8 mouse cellular contexts compared by ENCODE assay signal in the genomic region with DNA sequence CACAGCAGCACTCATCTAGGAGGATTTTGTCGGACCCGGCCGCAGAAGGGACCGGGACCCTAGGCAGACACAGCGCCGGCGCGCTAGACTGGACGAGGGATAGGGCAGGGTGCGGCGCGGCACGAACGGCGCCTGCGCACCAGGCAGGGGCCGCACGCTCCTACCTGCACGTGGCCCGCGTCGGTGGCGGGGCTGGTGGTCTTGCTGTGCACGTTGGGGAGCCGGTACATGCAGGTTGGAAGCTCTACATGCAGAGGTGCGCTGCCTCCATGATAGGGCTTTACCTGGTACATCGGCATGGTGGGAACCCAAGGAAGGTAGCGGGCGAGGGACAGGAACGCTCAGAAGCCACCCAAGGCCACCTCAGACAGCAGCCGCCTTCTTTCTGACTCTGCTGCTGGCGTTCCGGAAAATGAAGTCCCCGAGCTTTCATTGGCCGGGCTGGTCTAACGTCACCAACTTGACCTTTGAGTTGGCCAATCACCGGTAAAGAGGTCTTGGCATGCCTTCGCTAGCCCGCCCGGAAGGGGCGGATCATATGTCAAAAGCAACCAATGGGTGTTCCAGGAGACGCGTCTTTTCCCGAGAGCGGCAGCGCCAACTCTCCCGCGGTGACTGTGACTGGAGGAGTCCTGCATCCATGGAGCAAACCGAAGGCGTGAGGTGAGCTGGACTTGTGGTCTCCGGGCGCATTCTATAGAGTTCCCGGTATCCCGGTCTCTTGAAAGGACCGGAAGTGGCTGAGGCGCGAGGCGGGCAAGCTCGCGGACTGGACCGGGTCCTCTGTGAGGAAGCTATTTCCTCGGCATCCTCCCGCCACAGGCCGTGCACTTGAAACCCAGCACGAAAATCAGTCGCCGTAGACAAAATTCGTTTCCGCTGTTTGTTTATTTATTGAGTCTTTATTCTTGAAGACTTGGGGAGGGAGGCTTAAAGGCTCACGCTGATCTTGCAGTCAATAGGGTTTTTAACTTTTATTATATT. TPM values are rescaled to one million over a fixed set of nuclear protein-coding genes. Genes with fewer than 3 reads are reported as not detected.
A peak's percentile ranks its signal among the peaks of the same experiment; 100 is the strongest.
DNase-seq lines count a peak whose midpoint lies in the region; ATAC-seq lines count a peak whose summit lies in the region.

Gene Aimp2, minus strand, starts transcription at position 431 of the 984 bp plus-strand sequence.
Gene Pms2, plus strand, starts transcription at position 548 of the 984 bp plus-strand sequence.

- peaks cover 55% of the 10 kb centered on the region for H3K79me2 ChIP-seq in macrophage (ENCODE audit: inconsistent target)

- H3K4me2 ChIP-seq in hindbrain, embryonic 16.5 days (ENCODE audit: low read length) = peak within 1 kb of the TSS; percentile 85

- peak within 1 kb of the TSS; percentile 73 for H3K9ac ChIP-seq in hindbrain, embryonic 16.5 days (ENCODE audit: low read depth, low read length)

- ATAC-seq in hindbrain, embryonic 16.5 days = peak; percentile 99

- peak within 1 kb of the TSS; percentile 88 for H3K27ac ChIP-seq in hindbrain, embryonic 16.5 days (ENCODE audit: low read depth, low read length)
- H3K27ac ChIP-seq in macrophage = peak within 1 kb of the TSS; percentile 25; the same call in 1 of the 2 replicates

- H3K27me3 ChIP-seq in hindbrain, embryonic 16.5 days (replicated peaks; ENCODE audit: control insufficient read depth, insufficient read depth, low read length) = no peaks in the 10 kb centered on the region

- WGBS in hindbrain, embryonic 16.5 days = under 1% methylated on average over 69 of the region's 70 CpGs
- WGBS in macrophage (ENCODE audit: missing documents) = under 1% methylated on average over 70 of the region's 70 CpGs

- H3K9me3 ChIP-seq in hindbrain, embryonic 16.5 days (ENCODE audit: control insufficient read depth, low read length) = no peaks in the 10 kb centered on the region

- peak within 1 kb of the TSS; percentile 81 for H3K4me3 ChIP-seq in hindbrain, embryonic 16.5 days (ENCODE audit: low read length)
- H3K4me3 ChIP-seq in macrophage (ENCODE audit: inconsistent target) = peak within 1 kb of the TSS; percentile 87

- peaks cover 24% of the 10 kb centered on the region for H3K4me1 ChIP-seq in hindbrain, embryonic 16.5 days (ENCODE audit: control insufficient read depth, insufficient read depth, low read depth, low read length)

- H3K36me3 ChIP-seq in hindbrain, embryonic 16.5 days (ENCODE audit: control insufficient read depth, insufficient read depth, low read length) = peaks cover 4% of the 10 kb centered on the region; the same call in 1 of the 2 replicates
- H3K36me3 ChIP-seq in macrophage (ENCODE audit: inconsistent target) = no peaks in the 10 kb centered on the region; the same call in 1 of the 2 replicates

- peak; percentile 94 for DNase-seq in WW6 (ENCODE audit: low read depth, low spot score)
- DNase-seq in cerebellum, postnatal 4 days (ENCODE audit: low spot score in 2 of 2) = peak; percentile 79 to 92
- DNase-seq in gastrocnemius, adult 18-20 months (ENCODE audit: low spot score) = peak; percentile 98
- DNase-seq in left cerebral cortex, adult 18-20 months (ENCODE audit: low spot score in 2 of 2) = peak; percentile 94 to 97
- DNase-seq in right cerebral cortex, adult 18-20 months = peak; percentile 99
- peak; percentile 63 for DNase-seq in urinary bladder, postnatal 10 days (ENCODE audit: low spot score)

RNA-seq across cellular contexts. Expression of gene Aimp2, which starts in this region (rescaled TPM):
- 100 to 1,000 TPM in 1 of 2 experiments, 10 to 100 TPM in 1; 92.1 to 122 TPM for total RNA-seq in gastrocnemius, adult 18-20 months (2021)
- polyA plus RNA-seq in hindbrain, embryonic 16.5 days (2015; fragmentation: Nextera tagmentation; extraction: Ambion mirVana) = 92.4 and 94.6 TPM in 2 replicates
- total RNA-seq in left cerebral cortex, adult 18-20 months (2021) = 10 to 100 TPM; 33.9 to 37.8 TPM
- 10 to 100 TPM in 7 of 26 experiments, 1 to 10 TPM in 18, not detected in 1; 1.0 to 17.3 (median 4.6) TPM for total RNA-seq in macrophage (2018; cell fraction: chromatin; rRNA removed)
- 10 to 100 TPM in 15 of 26 experiments, 1 to 10 TPM in 11; 6.4 to 13.1 (median 10.4) TPM for total RNA-seq in macrophage (2018; cell fraction: cytosol; rRNA removed)
- 10 to 100 TPM in 3 of 26 experiments, 1 to 10 TPM in 23; 1.5 to 21.2 (median 4.3) TPM for total RNA-seq in macrophage (2018; cell fraction: nucleus; rRNA removed)
- polyA plus RNA-seq in macrophage (2018) = 10.0 to 30.0 TPM (median 28.9 TPM) in 3 replicates

RNA-seq across cellular contexts. Expression of gene Pms2, which starts in this region (rescaled TPM):
- total RNA-seq in gastrocnemius, adult 18-20 months (2021) = 1 to 10 TPM; 3.3 to 4.4 TPM
- 24.0 and 25.9 TPM in 2 replicates for polyA plus RNA-seq in hindbrain, embryonic 16.5 days (2015; fragmentation: Nextera tagmentation; extraction: Ambion mirVana)
- total RNA-seq in left cerebral cortex, adult 18-20 months (2021) = 10 to 100 TPM; 16.6 to 19.0 TPM
- 10 to 100 TPM in 16 of 26 experiments, 1 to 10 TPM in 10; 2.1 to 34.3 (median 16.2) TPM for total RNA-seq in macrophage (2018; cell fraction: chromatin; rRNA removed)
- total RNA-seq in macrophage (2018; cell fraction: cytosol; rRNA removed) = 1 to 10 TPM; 1.3 to 5.6 (median 3.4) TPM
- 10 to 100 TPM in 8 of 26 experiments, 1 to 10 TPM in 18; 1.3 to 22.0 (median 5.6) TPM for total RNA-seq in macrophage (2018; cell fraction: nucleus; rRNA removed)
- polyA plus RNA-seq in macrophage (2018) = 2.4 to 5.8 TPM (median 3.8 TPM) in 3 replicates

Comparison
In these comparisons a context has a peak if more than half of its experiments do, and no peak if none do; other contexts are left out.
1. Peak in every context shown above with its lines: DNase-seq, ATAC-seq, H3K4me3 ChIP-seq and H3K27ac ChIP-seq.